Mouse (Mus musculus) testis, adult 2 months (tissue): ENCODE measurements around the gene Gsta3.

Experiments used
- CTCF ChIP-seq: fragments of 200-500 bp; IDR thresholded peaks from 2 replicates; pipeline ENCODE4 v1.5.1; 2012; ENCODE audit warnings: low read depth, mild to moderate bottlenecking, inconsistent platforms, low read length, moderate library complexity; ENCODE audit not compliant: control insufficient read depth, insufficient read depth, insufficient replicate concordance
- POLR2A ChIP-seq: fragments of 200-500 bp; IDR thresholded peaks from 2 replicates; pipeline ENCODE4 v1.6.1; 2012; ENCODE audit warnings: low read depth, mild to moderate bottlenecking, inconsistent platforms, low read length, moderate library complexity; ENCODE audit not compliant: control insufficient read depth

GRCm38 (mm10) chr1:21263986-21264385, 23.6 kb downstream of the Gsta3 start:
- TF ChIP-seq CTCF, result no peak
- no peak for TF ChIP-seq POLR2A
